Mouse (Mus musculus): ENCODE data around the gene Gba. TPM values are rescaled to one million over a fixed set of nuclear protein-coding genes. Genes with fewer than 3 reads are reported as not detected.

Gba gene
- polyA plus RNA-seq, 1 experiment = 59.6 TPM

DNA sequence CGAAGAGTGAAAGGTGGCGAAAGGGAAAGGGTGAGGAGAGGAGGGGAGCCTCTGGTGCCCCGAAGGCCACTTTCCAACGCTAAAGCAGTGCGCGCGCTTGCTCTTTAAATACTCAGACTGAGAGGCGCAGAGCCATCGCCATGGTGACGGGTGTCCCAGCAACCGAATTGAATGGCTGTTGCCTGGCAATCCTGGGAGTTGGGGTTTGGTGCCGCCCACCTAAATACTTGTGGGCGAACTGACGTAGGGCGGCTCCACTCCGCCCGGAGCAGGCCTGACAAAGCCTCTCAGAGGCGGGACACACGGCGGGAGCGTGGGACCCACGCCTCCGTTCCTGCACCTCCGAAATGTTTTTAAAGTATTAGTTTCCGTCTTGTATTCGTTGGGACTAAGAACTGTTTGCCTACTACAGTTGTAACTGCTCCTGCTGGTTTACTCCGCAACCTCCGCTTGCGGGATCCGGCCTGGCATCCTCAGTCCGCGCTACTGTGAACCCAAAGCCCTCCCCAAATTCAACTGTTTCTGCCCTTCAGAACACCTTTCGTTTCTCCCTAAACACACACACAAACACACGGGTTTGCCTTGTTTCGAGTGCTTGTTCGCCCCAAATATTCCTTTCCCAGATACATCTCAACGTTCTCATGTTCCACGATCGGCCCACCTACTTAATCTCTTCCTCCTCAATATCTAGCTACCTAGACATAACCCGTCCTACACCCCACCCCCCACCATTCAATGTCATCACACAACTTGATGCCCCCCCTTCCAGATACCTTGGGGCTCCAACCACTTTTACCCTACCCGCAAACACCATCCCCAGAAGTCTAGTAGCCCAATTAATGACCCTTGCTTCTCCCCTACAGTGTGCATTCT, 24.8 kb downstream of the Gba start:
- peaks cover 8% of the 10 kb centered on the region; the same call in 1 of the 2 replicates for H3K27me3 ChIP-seq (ENCODE audit: control insufficient read depth, insufficient read depth, low read length)
- H3K4me3 ChIP-seq (ENCODE audit: extremely low read depth, insufficient read depth, insufficient read length) = peak overlapping the region; percentile 35; the same call in 1 of the 2 replicates
- no peaks in the 10 kb centered on the region for H3K36me3 ChIP-seq (ENCODE audit: control insufficient read depth, insufficient read depth, low read length)
- peaks cover 15% of the 10 kb centered on the region; the same call in 1 of the 2 replicates for H3K4me1 ChIP-seq (ENCODE audit: control insufficient read depth, insufficient read depth, insufficient read length)
- TF ChIP-seq POLR2A (IDR thresholded peaks at IDR 0.05; ENCODE audit: low read depth, low read length) (no peak), CTCF (IDR thresholded peaks at IDR 0.05; ENCODE audit: extremely low read depth, insufficient read depth, insufficient read length, insufficient replicate concordance) (no peak)
- WGBS = 5% methylated on average over 41 of the region's 41 CpGs
- no peak overlapping the region for H3K27ac ChIP-seq (ENCODE audit: insufficient read depth, low read length)
- peak in 1 of 2 experiments; percentile 33 for DNase-seq (ENCODE audit: low read depth in 1 of 2, low spot score in 2 of 2)

GRCm38 (mm10) chr3:89228180-89228549, 25.4 kb downstream of the Gba start:
- TF ChIP-seq POLR2A (IDR thresholded peaks at IDR 0.05; ENCODE audit: low read depth, low read length) = no peak
- peak; percentile 93 for TF ChIP-seq CTCF (IDR thresholded peaks at IDR 0.05; ENCODE audit: extremely low read depth, insufficient read depth, insufficient read length, insufficient replicate concordance)
- WGBS = under 1% methylated on average over 18 of the region's 20 CpGs
- H3K4me1 ChIP-seq (ENCODE audit: control insufficient read depth, insufficient read depth, insufficient read length) = peaks cover 17% of the 10 kb centered on the region; the same call in 1 of the 2 replicates
- H3K4me3 ChIP-seq (ENCODE audit: extremely low read depth, insufficient read depth, insufficient read length) = peak overlapping the region; percentile 56
- DNase-seq (ENCODE audit: low read depth in 1 of 2, low spot score in 2 of 2) = peak; percentile 58 to 87
- H3K36me3 ChIP-seq (ENCODE audit: control insufficient read depth, insufficient read depth, low read length) = no peaks in the 10 kb centered on the region
- H3K27me3 ChIP-seq (ENCODE audit: control insufficient read depth, insufficient read depth, low read length) = peaks cover 8% of the 10 kb centered on the region; the same call in 1 of the 2 replicates
- no peak overlapping the region for H3K27ac ChIP-seq (ENCODE audit: insufficient read depth, low read length)

DNA sequence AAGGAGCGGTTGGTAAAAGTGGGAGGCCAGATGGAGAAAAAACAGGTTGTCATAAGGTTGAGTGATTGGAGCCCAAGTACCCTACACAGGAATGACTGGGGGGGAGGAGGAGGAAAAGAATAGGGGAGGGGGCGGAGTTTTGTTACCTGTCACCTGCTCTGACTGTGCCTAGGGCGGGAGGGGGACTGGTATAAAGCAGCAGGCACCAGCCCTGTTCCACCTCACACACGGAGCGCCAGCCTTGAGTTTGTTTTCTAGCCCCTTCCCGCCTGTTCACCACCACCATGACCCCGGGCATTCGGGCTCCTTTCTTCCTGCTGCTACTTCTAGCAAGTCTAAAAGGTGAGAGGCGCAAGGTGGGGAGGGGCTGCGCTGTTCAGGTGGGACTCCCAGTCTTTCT, 26.1 kb downstream of the Gba start, which contains the start of gene Muc1:
Gene Muc1 (plus strand): TSS at position 222 of the 400 bp plus-strand sequence.
- H3K4me1 ChIP-seq (ENCODE audit: control insufficient read depth, insufficient read depth, insufficient read length) = peaks cover 23% of the 10 kb centered on the region; the same call in 1 of the 2 replicates
- WGBS = 68% methylated on average over 10 of the region's 10 CpGs
- no peak for DNase-seq (ENCODE audit: low read depth in 1 of 2, low spot score in 2 of 2)
- no peaks in the 10 kb centered on the region for H3K36me3 ChIP-seq (ENCODE audit: control insufficient read depth, insufficient read depth, low read length)
- H3K27ac ChIP-seq (ENCODE audit: insufficient read depth, low read length) = no peak within 1 kb of the TSS
- peaks cover 8% of the 10 kb centered on the region; the same call in 1 of the 2 replicates for H3K27me3 ChIP-seq (ENCODE audit: control insufficient read depth, insufficient read depth, low read length)
- H3K4me3 ChIP-seq (ENCODE audit: extremely low read depth, insufficient read depth, insufficient read length) = peak within 1 kb of the TSS; percentile 56
- no peak for TF ChIP-seq CTCF (IDR thresholded peaks at IDR 0.05; ENCODE audit: extremely low read depth, insufficient read depth, insufficient read length, insufficient replicate concordance)
- no peak for TF ChIP-seq POLR2A (IDR thresholded peaks at IDR 0.05; ENCODE audit: low read depth, low read length)

DNA sequence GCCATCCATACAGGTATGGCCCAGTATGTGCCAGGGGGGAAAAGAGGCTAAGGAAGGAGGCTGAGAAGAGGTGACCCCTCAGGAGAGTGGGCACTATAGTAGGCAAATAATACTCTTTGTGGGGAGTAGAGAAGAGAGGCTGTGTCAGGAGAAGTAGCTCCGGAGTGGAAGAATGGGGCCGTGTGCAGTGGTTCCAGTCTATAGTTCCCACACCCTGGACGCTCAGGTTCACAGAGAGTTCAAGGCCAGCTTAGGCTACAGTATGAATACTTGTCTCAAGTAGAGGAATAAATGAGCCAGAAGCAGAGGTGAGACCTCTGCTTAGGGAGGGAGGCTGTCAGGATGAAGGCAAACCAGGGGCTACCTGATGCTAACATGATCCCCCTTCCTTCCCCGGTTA, 26.5 kb downstream of the Gba start:
- no peak for DNase-seq (ENCODE audit: low read depth in 1 of 2, low spot score in 2 of 2)
- Histone ChIP-seq H3K36me3 (ENCODE audit: control insufficient read depth, insufficient read depth, low read length) (no peaks in the 10 kb centered on the region), H3K4me3 (ENCODE audit: extremely low read depth, insufficient read depth, insufficient read length) (no peak overlapping the region), H3K27ac (ENCODE audit: insufficient read depth, low read length) (no peak overlapping the region), H3K27me3 (ENCODE audit: control insufficient read depth, insufficient read depth, low read length) (peaks cover 8% of the 10 kb centered on the region; the same call in 1 of the 2 replicates), H3K4me1 (ENCODE audit: control insufficient read depth, insufficient read depth, insufficient read length) (peaks cover 28% of the 10 kb centered on the region)
- TF ChIP-seq POLR2A (IDR thresholded peaks at IDR 0.05; ENCODE audit: low read depth, low read length) = no peak
- TF ChIP-seq CTCF (IDR thresholded peaks at IDR 0.05; ENCODE audit: extremely low read depth, insufficient read depth, insufficient read length, insufficient replicate concordance) = no peak
- WGBS = 87% methylated on average over 4 of the region's 4 CpGs

- Histone ChIP-seq H3K4me1 (ENCODE audit: control insufficient read depth, insufficient read depth, insufficient read length) (peaks cover 35% of the 10 kb centered on the region), H3K27ac (ENCODE audit: insufficient read depth, low read length) (no peak overlapping the region), H3K27me3 (ENCODE audit: control insufficient read depth, insufficient read depth, low read length) (peaks cover 8% of the 10 kb centered on the region; the same call in 1 of the 2 replicates), H3K4me3 (ENCODE audit: extremely low read depth, insufficient read depth, insufficient read length) (no peak overlapping the region), H3K36me3 (ENCODE audit: control insufficient read depth, insufficient read depth, low read length) (no peaks in the 10 kb centered on the region)
- no peak for DNase-seq (ENCODE audit: low read depth in 1 of 2, low spot score in 2 of 2)
- TF ChIP-seq CTCF (IDR thresholded peaks at IDR 0.05; ENCODE audit: extremely low read depth, insufficient read depth, insufficient read length, insufficient replicate concordance) (no peak), POLR2A (IDR thresholded peaks at IDR 0.05; ENCODE audit: low read depth, low read length) (no peak)
- 83% methylated on average over 2 of the region's 2 CpGs for whole genome bisulfite sequencing
Measured at GRCm38 (mm10) chr3:89230561-89230960, 27.8 kb downstream of the Gba start.

GRCm38 (mm10) chr3:89231345-89231744, 28.6 kb downstream of the Gba start:
- H3K27me3 ChIP-seq (ENCODE audit: control insufficient read depth, insufficient read depth, low read length) = peaks cover 8% of the 10 kb centered on the region; the same call in 1 of the 2 replicates
- no peak for TF ChIP-seq POLR2A (IDR thresholded peaks at IDR 0.05; ENCODE audit: low read depth, low read length)
- no peak for TF ChIP-seq CTCF (IDR thresholded peaks at IDR 0.05; ENCODE audit: extremely low read depth, insufficient read depth, insufficient read length, insufficient replicate concordance)
- WGBS = 25% methylated on average over 7 of the region's 7 CpGs
- no peak overlapping the region for H3K27ac ChIP-seq (ENCODE audit: insufficient read depth, low read length)
- H3K4me3 ChIP-seq (ENCODE audit: extremely low read depth, insufficient read depth, insufficient read length) = no peak overlapping the region
- no peak for DNase-seq (ENCODE audit: low read depth in 1 of 2, low spot score in 2 of 2)
- H3K36me3 ChIP-seq (ENCODE audit: control insufficient read depth, insufficient read depth, low read length) = no peaks in the 10 kb centered on the region
- peaks cover 35% of the 10 kb centered on the region for H3K4me1 ChIP-seq (ENCODE audit: control insufficient read depth, insufficient read depth, insufficient read length)
